Mouse (Mus musculus): ENCODE data around the gene Edrf1.
"Not testable (repeated sequence)": the region's sequence is repeated elsewhere in the genome, so short reads cannot be mapped to it uniquely, and the experiment has no call there.

The Edrf1 gene

DNA sequence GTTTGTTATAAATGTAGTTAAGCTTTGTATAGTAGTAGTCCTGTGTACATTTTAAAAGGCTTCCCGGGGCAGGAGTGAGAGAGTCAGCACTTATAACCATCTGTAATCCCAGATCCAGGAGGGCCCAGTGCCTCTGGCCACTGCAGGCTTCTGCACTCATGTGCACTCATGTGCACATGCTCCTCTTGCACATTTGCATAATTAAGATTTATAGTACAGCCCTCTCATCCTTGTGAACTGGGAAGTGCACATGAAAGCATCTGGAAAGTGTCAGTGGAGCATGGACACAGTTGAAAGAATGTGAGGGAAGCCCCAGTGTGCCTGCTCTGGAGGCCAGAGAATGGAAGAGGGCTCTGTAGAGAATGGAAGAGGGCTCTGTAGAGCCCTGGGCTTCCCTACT is 25.1 kb downstream of the Edrf1 start:
- no peak for DNase-seq

DNA sequence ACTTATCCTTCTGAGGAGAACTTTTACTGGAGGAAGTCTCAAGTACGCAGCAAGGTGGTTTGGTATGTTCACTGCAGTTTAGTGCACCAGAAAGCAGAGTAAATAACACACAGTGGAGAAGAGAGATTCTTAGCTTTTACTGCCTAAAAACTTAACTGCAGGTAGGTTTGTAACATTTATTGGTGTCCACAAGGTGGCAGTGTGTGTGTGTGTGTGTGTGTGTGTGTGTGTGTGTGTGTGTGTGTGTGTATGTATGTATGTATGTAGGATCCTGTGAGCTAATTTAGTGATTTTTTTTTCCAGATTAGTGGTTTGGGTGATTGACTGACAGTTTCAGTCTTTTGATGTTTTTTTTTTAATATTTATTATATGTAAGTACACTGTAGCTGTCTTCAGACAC is 31.7 kb downstream of the Edrf1 start:
- DNase-seq = peak in 1 of 2 experiments; percentile 28

DNA sequence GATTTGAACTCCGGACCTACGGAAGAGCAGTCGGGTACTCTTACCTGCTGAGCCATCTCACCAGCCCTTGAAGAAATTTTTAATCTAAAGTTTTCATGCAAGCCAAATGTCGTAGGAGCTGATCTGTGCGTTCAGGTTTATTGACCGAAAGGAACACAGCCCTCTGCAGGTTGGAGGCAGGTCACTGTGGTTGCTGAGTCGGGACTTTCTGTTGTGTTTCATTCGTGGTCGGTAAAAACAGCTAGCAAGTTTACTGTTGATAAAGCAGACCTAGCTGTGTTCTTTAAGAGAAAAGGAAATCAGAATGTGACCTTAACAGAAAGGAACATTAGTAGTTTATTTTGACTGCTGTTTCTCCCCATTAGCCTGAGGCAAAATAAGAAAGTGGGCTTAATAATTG is 32.6 kb downstream of the Edrf1 start:
- no peak for DNase-seq

DNA sequence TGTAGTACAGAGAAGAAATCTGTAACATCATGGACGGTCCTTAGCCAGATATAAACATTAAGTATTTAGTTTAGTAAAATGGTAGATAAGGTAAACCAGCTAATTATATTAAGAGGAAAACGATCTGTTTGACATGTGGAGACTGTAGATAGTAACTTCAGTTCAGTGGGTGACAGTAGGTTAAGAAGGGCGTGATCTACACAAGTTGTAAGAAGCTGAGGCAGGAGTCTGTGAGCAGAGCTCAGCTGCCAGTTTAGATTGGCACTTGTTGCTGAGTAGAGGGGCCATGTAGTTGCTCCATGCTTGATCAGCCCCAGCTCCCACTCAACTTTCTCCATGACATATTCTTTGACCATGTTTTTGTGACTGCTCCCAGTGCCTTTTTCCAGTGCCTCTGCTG is 33.5 kb downstream of the Edrf1 start:
- DNase-seq = no peak

DNA sequence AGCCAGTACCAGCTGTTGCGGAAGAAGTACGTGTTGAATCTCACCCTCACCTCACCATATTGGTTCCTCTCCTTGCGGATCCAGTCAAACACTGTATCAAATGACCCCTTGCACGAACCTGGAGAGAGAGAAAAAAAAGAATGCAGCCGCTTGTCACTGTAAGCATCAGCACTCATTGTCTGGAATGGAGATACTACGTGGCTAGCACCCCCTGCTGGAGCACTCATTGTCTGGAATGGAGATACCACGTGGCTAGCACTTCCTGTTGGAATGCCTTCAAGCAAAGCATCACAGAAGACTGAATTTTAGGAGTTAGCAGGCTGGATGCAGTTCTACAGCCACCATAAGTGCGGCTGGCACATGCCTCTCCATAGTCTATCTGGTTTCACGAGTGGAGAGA is 38.7 kb downstream of the Edrf1 start:
- peak in 1 of 2 experiments; percentile 19 for DNase-seq

DNA sequence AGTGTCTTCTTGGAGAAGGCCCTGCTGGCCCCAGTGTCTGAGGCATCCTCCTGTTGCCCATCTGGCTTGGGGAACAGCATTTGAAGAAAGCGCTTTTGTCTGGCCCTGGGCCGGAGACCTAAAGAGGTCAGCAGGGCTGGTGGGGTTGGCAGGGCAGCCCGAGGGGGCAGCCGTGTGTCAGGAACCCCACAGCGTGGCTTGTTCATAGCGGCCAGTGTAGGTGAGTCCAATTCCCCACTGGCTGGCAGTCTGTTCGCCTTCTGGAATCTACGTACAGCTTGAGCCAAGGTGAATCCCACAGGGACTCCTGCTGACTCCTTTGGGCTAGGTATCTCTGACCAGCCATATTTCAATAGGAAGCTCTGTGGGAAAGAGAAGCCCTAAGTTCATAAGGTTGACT is 41.4 kb downstream of the Edrf1 start:
- no peak for DNase-seq

DNA sequence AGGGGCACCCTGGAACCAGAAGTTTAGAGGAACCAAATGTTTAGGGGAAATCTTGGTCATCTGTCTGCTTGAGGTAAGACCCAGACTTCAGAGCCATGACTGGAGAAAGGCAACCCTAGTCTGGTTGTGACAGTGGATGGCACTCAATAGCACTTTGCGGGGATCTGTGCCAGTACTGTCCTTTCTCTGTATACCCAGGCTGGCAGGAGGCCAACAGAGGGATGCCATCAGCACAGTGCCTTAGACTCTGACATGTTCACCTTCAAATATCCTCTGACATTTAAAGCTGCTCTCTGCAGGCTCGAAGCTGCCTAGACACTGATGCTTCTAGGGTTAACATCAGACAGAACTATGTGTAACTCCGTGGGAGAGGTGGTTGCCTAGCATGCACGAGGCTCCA is 42.1 kb downstream of the Edrf1 start:
- peak in 1 of 2 experiments; percentile 14 for DNase-seq

DNA sequence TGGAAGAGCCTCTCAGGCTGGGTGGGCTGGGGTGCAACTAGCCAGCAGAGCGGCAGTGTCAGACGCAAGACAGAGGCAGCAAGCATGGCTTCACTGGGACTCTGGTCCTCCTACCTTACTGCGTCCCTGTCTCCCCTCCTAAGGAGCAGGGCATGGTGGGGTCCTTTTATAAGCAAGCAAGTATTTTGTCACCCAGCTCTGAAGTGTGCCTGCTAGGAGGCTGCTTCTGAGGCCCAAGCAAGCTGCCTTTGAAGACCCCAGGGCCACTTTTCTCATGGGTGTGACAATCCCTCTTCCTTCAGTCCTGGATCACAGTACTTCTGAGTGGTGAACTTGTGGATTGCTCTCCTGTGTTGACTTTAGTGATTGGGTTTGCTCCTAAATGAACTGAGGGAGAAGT is 42.6 kb downstream of the Edrf1 start, which contains the start of gene Mmp21:
TSS of gene Mmp21 (minus strand) at position 101 of the 400 bp plus-strand sequence.
- DNase-seq = no peak

DNA sequence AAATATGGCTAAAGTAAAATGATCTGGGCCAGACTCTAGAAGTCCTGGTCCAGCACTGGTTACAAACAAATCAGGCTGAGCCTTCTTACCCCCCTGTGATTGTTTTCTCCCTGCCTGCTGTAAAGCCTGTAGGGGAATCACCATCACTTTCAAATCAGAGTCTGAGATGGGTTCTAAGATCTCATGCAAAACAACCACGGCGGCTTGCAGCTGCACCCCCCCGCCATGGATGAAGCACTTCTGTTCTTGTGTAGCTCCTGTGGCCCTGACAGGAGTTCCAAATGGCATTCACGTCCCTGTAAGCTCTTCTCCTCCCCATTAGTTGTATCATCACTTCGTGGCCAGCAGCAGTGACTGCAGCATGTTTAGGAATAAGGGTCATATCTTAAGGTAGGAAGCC is 46.3 kb downstream of the Edrf1 start:
- DNase-seq = no peak

DNA sequence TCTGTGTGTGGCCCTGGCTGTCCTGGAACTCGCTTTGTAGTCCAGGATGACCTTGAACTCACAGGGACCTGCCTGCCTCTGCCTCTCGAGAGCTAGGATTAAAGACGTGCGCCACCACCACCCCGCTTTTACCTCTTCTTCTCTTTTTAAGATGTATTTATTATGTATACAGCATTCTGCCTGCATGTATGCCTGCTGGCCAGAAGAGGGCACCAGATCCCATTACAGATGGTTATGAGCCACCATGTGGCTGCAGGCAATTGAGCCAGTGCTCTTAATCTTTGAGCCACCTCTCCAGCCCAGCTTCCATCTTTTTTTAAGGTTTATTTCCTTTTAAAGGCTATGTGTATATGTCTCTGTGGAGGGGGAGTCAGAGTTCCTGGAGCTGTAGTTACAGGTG is 46.8 kb downstream of the Edrf1 start:
- no peak for DNase-seq

DNA sequence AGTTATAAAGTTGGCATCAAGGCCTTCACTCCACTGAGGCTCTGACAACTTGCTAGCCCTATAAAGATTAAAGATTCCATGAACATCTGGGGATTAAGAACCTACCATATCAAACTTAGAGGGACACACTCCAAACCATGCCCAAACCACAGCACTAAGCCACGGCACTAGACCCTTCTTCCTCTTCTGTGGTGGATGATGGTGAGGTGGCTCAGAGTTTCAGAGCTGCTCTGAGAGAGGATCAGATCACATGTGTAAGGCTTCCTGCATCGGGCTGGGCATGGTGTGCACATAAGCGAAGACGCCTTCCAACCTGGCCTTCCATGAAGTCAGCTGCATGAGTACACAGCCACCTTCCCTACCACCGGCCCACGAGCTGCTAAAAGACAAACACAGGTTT is 47.4 kb downstream of the Edrf1 start:
- DNase-seq = no peak

DNA sequence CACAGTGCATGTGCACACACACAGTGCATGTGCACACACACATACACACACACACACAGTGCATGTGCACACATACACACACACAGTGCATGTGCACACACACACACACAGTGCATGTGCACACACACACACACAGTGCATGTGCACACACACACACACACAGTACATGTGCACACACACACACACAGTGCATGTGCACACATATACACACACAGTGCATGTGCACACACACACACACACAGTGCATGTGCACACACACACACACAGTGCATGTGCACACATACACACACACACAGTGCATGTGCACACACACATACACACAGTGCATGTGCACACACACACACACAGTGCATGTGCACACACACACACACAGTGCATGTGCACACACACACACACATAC is 48.3 kb downstream of the Edrf1 start:
- DNase-seq = not testable (repeated sequence)

DNA sequence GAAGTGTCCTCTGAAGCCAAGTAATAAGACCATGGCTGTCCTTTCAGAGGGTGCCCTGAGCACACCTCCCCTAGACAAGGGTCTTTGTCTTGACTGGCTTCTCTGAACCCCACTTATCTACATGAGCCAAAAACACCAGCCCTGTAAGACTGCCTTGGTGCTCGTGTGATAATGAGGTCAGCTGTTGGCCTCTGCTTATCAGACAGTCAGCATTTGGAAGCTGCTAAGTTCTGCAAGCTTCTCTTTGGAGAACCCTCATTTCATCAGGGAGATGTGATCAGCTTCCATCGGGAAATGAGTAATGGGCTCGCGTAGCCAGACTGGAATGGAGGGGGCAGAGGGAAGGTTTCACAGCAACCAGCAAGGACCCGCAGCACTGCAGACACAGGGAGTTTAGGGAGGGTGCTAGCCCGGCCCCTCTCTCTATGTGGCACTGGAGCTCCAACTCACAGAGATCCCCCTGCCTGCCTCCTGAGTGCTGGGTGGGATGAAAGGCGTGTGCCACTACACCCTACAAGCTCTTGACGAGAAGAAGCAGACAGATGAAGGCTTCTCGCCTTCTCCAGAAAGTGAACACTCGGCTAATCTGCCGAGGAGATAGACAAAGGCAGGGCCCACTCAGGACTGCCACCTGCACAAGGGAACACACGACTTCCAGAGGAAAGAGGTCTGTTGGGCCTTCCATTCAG is 60.8 kb downstream of the Edrf1 start:
- DNase-seq = no peak

DNA sequence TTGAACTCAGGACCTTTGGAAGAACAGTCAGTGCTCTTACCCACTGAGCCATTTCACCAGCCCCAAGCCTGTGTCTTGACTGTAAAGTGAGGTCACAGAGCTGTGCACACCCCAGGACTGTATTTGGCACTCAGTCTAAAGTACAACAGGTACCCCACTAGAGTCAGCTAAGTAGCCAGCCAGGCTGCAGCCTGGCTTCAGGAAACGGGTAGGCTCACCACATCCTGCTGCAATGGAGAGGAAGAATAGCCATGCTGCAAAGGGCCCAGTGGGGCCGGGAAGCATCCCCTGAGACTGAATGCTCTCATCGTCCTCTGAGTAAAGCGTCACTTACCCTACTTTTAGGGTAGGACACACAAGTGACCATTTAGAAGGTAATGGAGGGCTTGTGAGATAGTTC is 62.5 kb downstream of the Edrf1 start:
- no peak for DNase-seq

DNA sequence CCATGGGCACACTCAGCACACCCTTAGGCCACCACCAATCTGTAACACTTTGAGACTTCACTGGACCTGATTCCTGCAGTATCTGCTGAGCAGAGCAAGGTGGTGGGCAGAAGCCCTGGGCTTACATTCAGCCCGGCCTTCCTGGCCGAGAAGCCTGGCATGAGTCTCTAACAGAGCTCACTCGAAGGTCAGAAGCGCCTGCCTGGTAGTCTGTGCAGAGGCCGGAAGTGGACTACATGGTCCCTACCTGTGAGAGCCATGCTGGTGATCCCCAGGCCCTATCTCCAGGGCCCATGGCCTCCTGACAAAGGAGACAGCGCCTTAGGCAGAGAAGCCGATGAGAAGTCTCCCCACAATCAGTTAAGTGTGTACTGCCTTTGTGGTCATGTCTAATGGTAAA is 64.0 kb downstream of the Edrf1 start:
- no peak for DNase-seq

DNA sequence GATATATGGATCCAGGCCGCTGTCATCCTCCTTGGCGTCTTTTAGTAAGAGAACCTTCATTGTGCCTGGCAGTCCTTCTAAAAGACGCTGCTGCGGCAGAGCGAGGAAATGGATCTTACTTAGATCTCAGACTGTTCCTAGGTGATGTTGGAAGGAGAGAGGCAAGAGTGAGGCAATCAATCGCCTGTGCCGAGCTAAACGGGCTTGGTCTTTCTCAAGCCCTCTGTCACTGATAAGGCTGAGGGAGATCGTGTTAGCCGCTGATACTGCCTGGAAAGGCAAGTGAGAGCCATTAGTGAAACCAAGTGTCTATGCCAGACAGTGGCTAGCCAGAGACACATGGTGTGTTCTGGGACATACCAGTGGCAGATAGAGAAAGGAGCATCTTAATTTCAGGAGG is 65.0 kb downstream of the Edrf1 start:
- no peak for DNase-seq

DNA sequence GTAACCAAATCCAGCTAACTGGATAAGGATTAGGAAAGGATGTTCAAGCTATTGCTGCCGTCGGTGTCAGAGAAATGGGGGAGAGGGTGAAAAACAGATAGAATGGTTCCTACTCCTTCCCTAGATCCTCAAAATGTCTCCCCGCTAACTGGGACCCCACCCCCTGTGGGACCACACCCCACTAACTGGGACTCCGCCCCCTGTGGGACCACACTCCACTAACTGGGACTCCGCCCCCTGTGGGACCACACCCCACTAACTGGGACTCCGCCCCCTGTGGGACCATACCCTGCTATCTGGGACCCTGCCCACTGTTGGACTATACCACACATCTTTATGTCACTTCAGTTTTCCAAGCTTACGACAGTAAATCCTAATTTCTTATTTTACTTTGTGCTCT is 66.6 kb downstream of the Edrf1 start:
- no peak for DNase-seq

DNA sequence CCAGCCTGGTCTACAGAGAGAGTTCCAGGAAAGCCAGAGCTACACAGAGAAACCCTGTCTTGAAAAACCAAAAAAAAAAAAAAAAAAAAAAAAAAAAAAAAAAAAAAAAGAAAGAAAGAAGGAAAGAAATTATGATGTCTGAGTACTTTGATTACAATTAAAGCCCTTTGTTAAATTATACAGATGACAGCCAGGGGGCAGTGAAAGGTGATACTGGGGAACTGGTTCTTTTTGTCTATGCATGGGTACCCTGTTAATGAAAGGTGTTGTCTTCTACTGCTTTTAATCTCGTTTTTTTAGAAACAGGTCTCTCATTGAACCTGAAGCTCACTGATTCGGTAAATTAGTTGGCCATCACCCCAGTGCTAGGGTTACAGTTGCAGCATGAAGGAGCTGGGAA is 70.0 kb downstream of the Edrf1 start:
- no peak for DNase-seq

DNA sequence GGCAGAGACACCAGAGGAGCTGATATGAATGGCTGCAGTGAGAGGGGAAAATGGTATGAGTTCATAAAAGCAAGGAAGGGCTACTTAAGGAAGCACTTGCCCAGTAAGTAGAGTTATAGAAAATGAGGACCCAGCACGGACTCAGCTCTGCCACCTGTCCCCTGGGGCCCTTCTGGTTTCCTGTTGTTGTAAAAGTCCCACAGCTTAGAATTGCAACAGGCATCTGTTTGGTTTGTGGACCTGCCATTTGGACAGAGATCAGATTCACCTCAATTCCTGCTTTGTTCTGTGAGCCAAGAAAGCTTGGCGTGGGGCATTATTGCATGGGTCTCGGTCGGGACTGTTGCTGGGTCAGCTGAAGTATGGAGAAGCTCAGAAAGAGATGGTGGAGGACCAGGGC is 78.0 kb downstream of the Edrf1 start:
- no peak for DNase-seq

DNA sequence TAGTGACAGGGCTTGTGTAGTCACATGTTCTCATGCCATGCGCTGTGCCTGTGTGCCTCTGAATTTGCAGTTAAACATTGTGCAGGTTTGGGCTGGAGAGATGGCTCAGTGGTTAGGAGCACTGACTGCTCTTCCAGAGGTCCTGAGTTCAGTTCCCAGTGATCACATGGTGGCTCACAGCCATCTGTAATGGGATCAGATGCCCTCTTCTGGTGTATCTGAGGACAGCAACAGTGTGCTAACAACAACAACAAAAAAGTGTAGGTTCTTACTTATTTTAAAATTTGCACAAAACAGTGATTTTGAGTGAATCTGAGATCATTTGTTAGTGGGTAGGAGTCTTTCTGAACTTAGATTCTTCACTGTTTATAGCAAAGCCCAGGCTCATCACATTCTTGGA is 81.2 kb downstream of the Edrf1 start:
- no peak for DNase-seq

DNA sequence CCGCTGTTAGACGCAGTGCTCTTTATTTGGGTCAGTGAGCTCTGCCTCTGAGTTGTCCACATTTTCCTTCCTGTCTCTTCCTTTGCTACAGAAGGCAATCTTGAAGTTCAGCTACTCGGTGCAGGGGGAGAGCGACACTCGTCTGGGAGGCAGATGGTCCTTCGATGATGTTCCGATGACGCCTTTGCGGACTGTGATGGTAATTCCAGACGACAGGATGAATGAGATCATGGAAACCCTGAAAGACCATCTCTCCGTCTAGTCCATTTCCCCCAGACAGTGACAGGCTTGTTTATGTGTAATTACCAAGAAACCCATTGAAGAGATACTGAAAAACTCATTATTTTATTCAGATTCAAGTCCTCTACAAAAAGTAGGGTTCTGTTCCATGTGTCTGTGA is 83.3 kb downstream of the Edrf1 start:
- no peak for DNase-seq

All from kidney, postnatal 25 days (tissue).